Comparison of ENCODE assay signal across 28 mouse cellular contexts in the genomic region with DNA sequence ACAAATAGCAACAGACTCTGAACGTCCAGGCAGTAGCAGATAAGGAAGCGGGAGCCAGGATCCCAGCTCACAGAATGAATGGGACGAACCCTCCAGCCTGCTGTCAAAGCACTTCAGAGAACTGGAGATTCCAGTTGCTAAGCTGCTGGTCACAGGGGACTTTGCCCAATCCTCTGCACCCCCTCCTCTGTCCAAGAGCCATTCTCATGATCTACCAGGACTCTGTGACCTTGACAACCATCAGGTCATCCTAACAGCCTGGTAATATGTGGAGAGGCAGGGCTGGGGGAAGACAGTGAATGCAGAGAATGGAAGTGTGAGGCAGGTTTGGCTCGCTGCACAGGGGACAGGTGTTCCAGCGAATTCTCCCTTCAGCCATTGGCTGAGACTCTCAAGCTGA.
DNase-seq lines count a peak whose midpoint lies in the region; ATAC-seq and TF ChIP-seq lines count a peak whose summit lies in the region.
"Had no signal": no experiment of that assay in that cellular context is flagged by ENCODE, and none has a peak within 500 bp of the region (broad histone marks: within the 10 kb centered on the region; RNA-seq: fewer than 3 reads in every experiment).

No protein-coding gene starts in this region.

- intact Hi-C loops in heart, postnatal 36 days (cut with DNase I) = no loop called here

- no peak overlapping the region for H3K4me3 ChIP-seq in heart, embryonic 12.5 days
- no peak overlapping the region for H3K4me3 ChIP-seq in heart, postnatal 0 days (ENCODE audit: low read depth, low read length)
- no peak overlapping the region for H3K4me3 ChIP-seq in midbrain, embryonic 13.5 days (replicated peaks)
- no peak overlapping the region for H3K4me3 ChIP-seq in midbrain, embryonic 14.5 days (replicated peaks; ENCODE audit: low read depth, low read length)
- no peak overlapping the region for H3K4me3 ChIP-seq in hindbrain, postnatal 0 days (ENCODE audit: low read length)
- H3K4me3 ChIP-seq: embryonic facial prominence, embryonic 13.5 days; forebrain, embryonic 10.5 days; forebrain, embryonic 15.5 days; layer of hippocampus, adult 2 months; left cerebral cortex, adult 2 months; limb, embryonic 12.5 days; liver, embryonic 15.5 days had no signal

- no peak for TF ChIP-seq CTCF in heart, postnatal 0 days (IDR thresholded peaks at IDR 0.05; ENCODE audit: low read depth)
- TF ChIP-seq CTCF in hindbrain, postnatal 0 days (IDR thresholded peaks at IDR 0.05; ENCODE audit: low read depth) = no peak

- peak overlapping the region; percentile 82 for H3K27ac ChIP-seq in heart, embryonic 12.5 days (ENCODE audit: poor library complexity, severe bottlenecking)
- peak overlapping the region; percentile 36; the same call in 1 of the 2 replicates for H3K27ac ChIP-seq in heart, postnatal 0 days (ENCODE audit: low read depth)
- H3K27ac ChIP-seq in midbrain, embryonic 13.5 days = no peak overlapping the region
- H3K27ac ChIP-seq in midbrain, embryonic 14.5 days (replicated peaks; ENCODE audit: low read depth, low read length) = no peak overlapping the region
- no peak overlapping the region for H3K27ac ChIP-seq in hindbrain, postnatal 0 days
- H3K27ac ChIP-seq: embryonic facial prominence, embryonic 13.5 days; forebrain, embryonic 10.5 days; forebrain, embryonic 15.5 days; left cerebral cortex, adult 2 months; limb, embryonic 12.5 days; liver, embryonic 15.5 days had no signal

- no peak overlapping the region for H3K4me2 ChIP-seq in heart, embryonic 12.5 days
- no peak overlapping the region for H3K4me2 ChIP-seq in heart, postnatal 0 days (ENCODE audit: low read depth, low read length)
- no peak overlapping the region for H3K4me2 ChIP-seq in midbrain, embryonic 13.5 days (replicated peaks)
- H3K4me2 ChIP-seq in midbrain, embryonic 14.5 days (ENCODE audit: low read length) = no peak overlapping the region
- no peak overlapping the region for H3K4me2 ChIP-seq in hindbrain, postnatal 0 days (ENCODE audit: low read depth, low read length)
- H3K4me2 ChIP-seq: embryonic facial prominence, embryonic 13.5 days; forebrain, embryonic 15.5 days; limb, embryonic 12.5 days; liver, embryonic 15.5 days; lung, embryonic 14.5 days had no signal

- no peak for DNase-seq in heart, postnatal 4 days
- DNase-seq in heart, postnatal 0 days (ENCODE audit: low spot score) = no peak
- no peak for DNase-seq in heart, postnatal 36 days
- no peak for DNase-seq in midbrain, embryonic 14.5 days
- DNase-seq in hindbrain, postnatal 0 days (ENCODE audit: low spot score) = no peak
- no peak for DNase-seq in adrenal gland, postnatal 10 days
- DNase-seq: adrenal gland, postnatal 25 days; cerebellum, adult 11-12 months; gastrocnemius, postnatal 25 days; heart, adult 11 months; kidney, adult 2 months; kidney, postnatal 36 days; lung, embryonic 14.5 days; lung, postnatal 14 days; right cerebral cortex, adult 18-20 months; spleen, adult 18-20 months; thymus, adult 18-20 months; thymus, postnatal 25 days had no signal

- ATAC-seq in heart, embryonic 12.5 days (ENCODE audit: insufficient number of reproducible peaks, low FRiP score) = peak; percentile 26; the same call in 1 of the 2 replicates
- no peak for ATAC-seq in heart, postnatal 0 days (ENCODE audit: insufficient read depth, low read depth)
- ATAC-seq in midbrain, embryonic 13.5 days = 0 out of 2 replicates have a peak, but pooled peaks have one; percentile 28
- ATAC-seq in midbrain, embryonic 14.5 days (ENCODE audit: low FRiP score, low TSS enrichment) = no peak
- ATAC-seq in hindbrain, postnatal 0 days = peak; percentile 67; the same call in 1 of the 2 replicates
- ATAC-seq: forebrain, embryonic 15.5 days; inflammation-experienced regulatory T-cells, adult 6 months had no signal

- peak overlapping the region; percentile 23; the same call in 1 of the 2 replicates for H3K9ac ChIP-seq in heart, embryonic 12.5 days
- no peak overlapping the region for H3K9ac ChIP-seq in heart, postnatal 0 days (replicated peaks; ENCODE audit: low read depth, low read length)
- H3K9ac ChIP-seq in midbrain, embryonic 13.5 days (replicated peaks) = no peak overlapping the region
- H3K9ac ChIP-seq in midbrain, embryonic 14.5 days (replicated peaks; ENCODE audit: low read length) = no peak overlapping the region
- no peak overlapping the region for H3K9ac ChIP-seq in hindbrain, postnatal 0 days (replicated peaks; ENCODE audit: low read length)
- H3K9ac ChIP-seq: embryonic facial prominence, embryonic 13.5 days; forebrain, embryonic 15.5 days; limb, embryonic 12.5 days; liver, embryonic 15.5 days; lung, embryonic 14.5 days had no signal

- H3K9me3 ChIP-seq in heart, embryonic 12.5 days (replicated peaks) = peaks cover 11% of the 10 kb centered on the region; the same call in 1 of the 2 replicates
- H3K9me3 ChIP-seq in heart, postnatal 0 days (replicated peaks; ENCODE audit: control insufficient read depth, low read length) = peaks cover 13% of the 10 kb centered on the region; the same call in 1 of the 2 replicates
- peaks cover 12% of the 10 kb centered on the region; the same call in 1 of the 2 replicates for H3K9me3 ChIP-seq in midbrain, embryonic 13.5 days
- no peaks in the 10 kb centered on the region; the same call in 1 of the 2 replicates for H3K9me3 ChIP-seq in midbrain, embryonic 14.5 days (ENCODE audit: control insufficient read depth, low read length)
- H3K9me3 ChIP-seq in hindbrain, postnatal 0 days (ENCODE audit: low read length) = no peaks in the 10 kb centered on the region
- H3K9me3 ChIP-seq: forebrain, embryonic 15.5 days had no signal

- no peaks in the 10 kb centered on the region for H3K36me3 ChIP-seq in heart, embryonic 12.5 days
- no peaks in the 10 kb centered on the region for H3K36me3 ChIP-seq in heart, postnatal 0 days (replicated peaks; ENCODE audit: control insufficient read depth, insufficient read depth, low read length)
- no peaks in the 10 kb centered on the region for H3K36me3 ChIP-seq in midbrain, embryonic 13.5 days
- no peaks in the 10 kb centered on the region for H3K36me3 ChIP-seq in midbrain, embryonic 14.5 days (ENCODE audit: control insufficient read depth, insufficient read depth, low read length)
- H3K36me3 ChIP-seq in hindbrain, postnatal 0 days (ENCODE audit: insufficient read depth, low read length) = no peaks in the 10 kb centered on the region
- H3K36me3 ChIP-seq: embryonic facial prominence, embryonic 13.5 days; forebrain, embryonic 10.5 days; forebrain, embryonic 15.5 days; limb, embryonic 12.5 days; liver, embryonic 15.5 days had no signal

- H3K4me1 ChIP-seq in heart, embryonic 12.5 days (replicated peaks) = peaks cover 37% of the 10 kb centered on the region
- H3K4me1 ChIP-seq in heart, postnatal 0 days (ENCODE audit: control insufficient read depth, insufficient read depth) = peaks cover 5% of the 10 kb centered on the region
- peaks cover 12% of the 10 kb centered on the region for H3K4me1 ChIP-seq in midbrain, embryonic 13.5 days (replicated peaks)
- peaks cover 13% of the 10 kb centered on the region; the same call in 1 of the 2 replicates for H3K4me1 ChIP-seq in midbrain, embryonic 14.5 days (ENCODE audit: control insufficient read depth, insufficient read depth, low read length)
- H3K4me1 ChIP-seq in hindbrain, postnatal 0 days (ENCODE audit: insufficient read depth, low read length) = no peaks in the 10 kb centered on the region
- H3K4me1 ChIP-seq: embryonic facial prominence, embryonic 13.5 days; forebrain, embryonic 15.5 days; liver, embryonic 15.5 days had no signal

- no peaks in the 10 kb centered on the region for H3K27me3 ChIP-seq in heart, embryonic 12.5 days (replicated peaks)
- H3K27me3 ChIP-seq in heart, postnatal 0 days (ENCODE audit: control insufficient read depth, insufficient read depth, low read length) = no peaks in the 10 kb centered on the region
- H3K27me3 ChIP-seq in midbrain, embryonic 13.5 days = 0 out of 2 replicates have a peak, but pooled peaks cover 3% of the 10 kb centered on the region
- H3K27me3 ChIP-seq in midbrain, embryonic 14.5 days (ENCODE audit: control insufficient read depth, insufficient read depth, low read length) = no peaks in the 10 kb centered on the region
- H3K27me3 ChIP-seq in hindbrain, postnatal 0 days (ENCODE audit: insufficient read depth, low read length) = no peaks in the 10 kb centered on the region
- H3K27me3 ChIP-seq: embryonic facial prominence, embryonic 13.5 days; forebrain, embryonic 15.5 days; limb, embryonic 12.5 days; liver, embryonic 15.5 days had no signal

- no peak for TF ChIP-seq EP300 in heart, postnatal 0 days (IDR thresholded peaks at IDR 0.05; ENCODE audit: low read depth)

- WGBS in heart, embryonic 12.5 days = 25% methylated on average over 5 of the region's 5 CpGs
- WGBS in heart, postnatal 0 days = 27% methylated on average over 5 of the region's 5 CpGs
- WGBS in midbrain, embryonic 13.5 days = 60% methylated on average over 5 of the region's 5 CpGs
- 59% methylated on average over 5 of the region's 5 CpGs for WGBS in midbrain, embryonic 14.5 days
- 63% methylated on average over 5 of the region's 5 CpGs for WGBS in hindbrain, postnatal 0 days

Comparison
In these comparisons a context has a peak if more than half of its experiments do, and no peak if none do; other contexts are left out.
1. ATAC-seq: peak in heart, embryonic 12.5 days (single experiment), midbrain, embryonic 13.5 days (single experiment) and hindbrain, postnatal 0 days (single experiment); none in heart, postnatal 0 days (single experiment) and midbrain, embryonic 14.5 days (single experiment).
2. H3K27ac ChIP-seq: peak in heart, embryonic 12.5 days (single experiment) and heart, postnatal 0 days (single experiment); none in midbrain, embryonic 13.5 days (single experiment), midbrain, embryonic 14.5 days (single experiment) and hindbrain, postnatal 0 days (single experiment).